Mouse (Mus musculus) embryonic fibroblast, embryonic 13.5 days (primary cell): ENCODE data around the gene Tatdn3.

Source experiments
- CTCF ChIP-seq: IDR thresholded peaks from 2 replicates; pipeline ENCODE4 v1.5.1; 2011; ENCODE audit warnings: mild to moderate bottlenecking, control low read depth, low read length, moderate library complexity, borderline replicate concordance; ENCODE audit not compliant: insufficient read depth
- POLR2A ChIP-seq: IDR thresholded peaks from 2 replicates; pipeline ENCODE4 v1.6.1; 2011; ENCODE audit warnings: low read depth, mild to moderate bottlenecking, control low read depth, low read length, moderate library complexity

DNA sequence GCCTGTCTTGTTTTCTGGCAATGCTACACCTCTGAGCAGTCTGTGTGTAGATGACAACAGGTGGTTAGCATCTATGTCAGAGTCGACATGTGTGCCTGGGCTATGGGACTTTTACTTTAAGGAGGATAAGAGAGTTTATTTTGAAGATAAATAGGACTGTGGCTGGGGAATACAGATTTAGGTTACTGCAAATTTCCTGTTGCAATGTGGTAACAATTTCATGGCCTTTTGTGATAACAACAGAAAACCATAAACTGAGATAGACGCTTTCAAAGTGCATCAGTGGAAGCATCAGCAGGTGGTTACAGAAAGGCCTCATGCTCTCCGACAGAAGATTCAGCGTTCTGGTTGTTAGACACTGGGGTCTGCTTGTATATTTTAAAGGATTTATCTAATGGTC, 10.8 kb upstream of the Tatdn3 start:
- TF ChIP-seq POLR2A: no peak
- TF ChIP-seq CTCF: no peak
